Mouse (Mus musculus): ENCODE results near the gene Dnajc1. TPM values are rescaled to one million over a fixed set of nuclear protein-coding genes. Genes with fewer than 3 reads are reported as not detected.

Gene Dnajc1
- polyA plus RNA-seq, 1 experiment from 2014 or later: 35.5 TPM

- no peaks in the 10 kb centered on the region for H3K9me3 ChIP-seq (ENCODE audit: control insufficient read depth, low read length)
- H3K9ac ChIP-seq (ENCODE audit: low read depth, low read length): no peak overlapping the region
- no peak for DNase-seq (ENCODE audit: low spot score)
- H3K27me3 ChIP-seq (ENCODE audit: control insufficient read depth, insufficient read depth, low read length): no peaks in the 10 kb centered on the region
- H3K36me3 ChIP-seq (ENCODE audit: control insufficient read depth, insufficient read depth, low read length): 0 out of 2 replicates have a peak, but pooled peaks cover 8% of the 10 kb centered on the region
- H3K4me2 ChIP-seq (replicated peaks; ENCODE audit: low read depth, low read length): no peak overlapping the region
- H3K27ac ChIP-seq (ENCODE audit: low read depth, low read length): no peak overlapping the region
- WGBS: 81% methylated on average over 2 of the region's 2 CpGs
- H3K4me1 ChIP-seq (replicated peaks; ENCODE audit: control insufficient read depth, insufficient read depth, low read length): no peaks in the 10 kb centered on the region
- H3K4me3 ChIP-seq (ENCODE audit: low read depth, low read length): no peak overlapping the region
- ATAC-seq (ENCODE audit: low FRiP score): no peak
Observed at GRCm38 (mm10) chr2:18165511-18165910, 227.1 kb downstream of the Dnajc1 start.

GRCm38 (mm10) chr2:18160992-18161391, 231.6 kb downstream of the Dnajc1 start:
- Histone ChIP-seq H3K36me3 (ENCODE audit: control insufficient read depth, insufficient read depth, low read length) (peaks cover 11% of the 10 kb centered on the region; the same call in 1 of the 2 replicates), H3K27ac (ENCODE audit: low read depth, low read length) (no peak overlapping the region), H3K27me3 (ENCODE audit: control insufficient read depth, insufficient read depth, low read length) (no peaks in the 10 kb centered on the region), H3K9me3 (ENCODE audit: control insufficient read depth, low read length) (no peaks in the 10 kb centered on the region), H3K9ac (ENCODE audit: low read depth, low read length) (no peak overlapping the region), H3K4me2 (replicated peaks; ENCODE audit: low read depth, low read length) (no peak overlapping the region), H3K4me1 (replicated peaks; ENCODE audit: control insufficient read depth, insufficient read depth, low read length) (no peaks in the 10 kb centered on the region), H3K4me3 (ENCODE audit: low read depth, low read length) (no peak overlapping the region)
- no peak for ATAC-seq (ENCODE audit: low FRiP score)
- no peak for DNase-seq (ENCODE audit: low spot score)
- WGBS: 96% methylated on average over 5 of the region's 5 CpGs

GRCm38 (mm10) chr2:18159426-18159825, 233.2 kb downstream of the Dnajc1 start:
- ATAC-seq (ENCODE audit: low FRiP score) (no peak), DNase-seq (ENCODE audit: low spot score) (no peak)
- Histone ChIP-seq H3K9ac (ENCODE audit: low read depth, low read length) (no peak overlapping the region), H3K36me3 (ENCODE audit: control insufficient read depth, insufficient read depth, low read length) (peaks cover 11% of the 10 kb centered on the region; the same call in 1 of the 2 replicates), H3K4me1 (replicated peaks; ENCODE audit: control insufficient read depth, insufficient read depth, low read length) (no peaks in the 10 kb centered on the region), H3K9me3 (ENCODE audit: control insufficient read depth, low read length) (no peaks in the 10 kb centered on the region), H3K4me3 (ENCODE audit: low read depth, low read length) (no peak overlapping the region), H3K4me2 (replicated peaks; ENCODE audit: low read depth, low read length) (no peak overlapping the region), H3K27me3 (ENCODE audit: control insufficient read depth, insufficient read depth, low read length) (no peaks in the 10 kb centered on the region), H3K27ac (ENCODE audit: low read depth, low read length) (no peak overlapping the region)
- 87% methylated on average over 3 of the region's 3 CpGs for WGBS

GRCm38 (mm10) chr2:18156131-18156530, 236.5 kb downstream of the Dnajc1 start:
- Histone ChIP-seq H3K27ac (ENCODE audit: low read depth, low read length) (no peak overlapping the region), H3K27me3 (ENCODE audit: control insufficient read depth, insufficient read depth, low read length) (no peaks in the 10 kb centered on the region), H3K4me3 (ENCODE audit: low read depth, low read length) (no peak overlapping the region), H3K4me1 (replicated peaks; ENCODE audit: control insufficient read depth, insufficient read depth, low read length) (no peaks in the 10 kb centered on the region), H3K36me3 (ENCODE audit: control insufficient read depth, insufficient read depth, low read length) (peaks cover 2% of the 10 kb centered on the region; the same call in 1 of the 2 replicates), H3K4me2 (replicated peaks; ENCODE audit: low read depth, low read length) (no peak overlapping the region), H3K9ac (ENCODE audit: low read depth, low read length) (no peak overlapping the region), H3K9me3 (ENCODE audit: control insufficient read depth, low read length) (no peaks in the 10 kb centered on the region)
- ATAC-seq (ENCODE audit: low FRiP score) (no peak), DNase-seq (ENCODE audit: low spot score) (no peak)
- 94% methylated on average over 3 of the region's 3 CpGs for WGBS
